Mouse (Mus musculus): Measurements from ENCODE around the gene Rcor2. TPM values are rescaled to one million over a fixed set of nuclear protein-coding genes. Genes with fewer than 3 reads are reported as not detected.

Gene Rcor2
- polyA plus RNA-seq, 1 experiment from 2014 or later = 88.6 TPM

GRCm38 (mm10) chr19:7266421-7266831 is 699 bp upstream of the Rcor2 start:
- peak overlapping the region; percentile 100 for H3K27ac ChIP-seq
- peaks cover 62% of the 10 kb centered on the region for H3K4me1 ChIP-seq
- 11% methylated on average over 4 of the region's 4 CpGs for WGBS
- H3K4me2 ChIP-seq = peak overlapping the region; percentile 97
- no peaks in the 10 kb centered on the region for H3K27me3 ChIP-seq
- H3K9ac ChIP-seq = peak overlapping the region; percentile 98
- H3K4me3 ChIP-seq (replicated peaks) = peak overlapping the region; percentile 90
- peaks cover 16% of the 10 kb centered on the region for H3K36me3 ChIP-seq (replicated peaks)
- ATAC-seq (ENCODE audit: low FRiP score) = no peak
- no peaks in the 10 kb centered on the region for H3K9me3 ChIP-seq

GRCm38 (mm10) chr19:7267781-7268721 is 926 bp downstream of the Rcor2 start:
- under 1% methylated on average over 94 of the region's 97 CpGs for WGBS
- peak overlapping the region; percentile 98 for H3K9ac ChIP-seq
- H3K4me3 ChIP-seq (replicated peaks) = peak overlapping the region; percentile 90
- peaks cover 76% of the 10 kb centered on the region for H3K4me1 ChIP-seq
- H3K27me3 ChIP-seq = no peaks in the 10 kb centered on the region
- peak overlapping the region; percentile 97 for H3K4me2 ChIP-seq
- H3K9me3 ChIP-seq = no peaks in the 10 kb centered on the region
- peaks cover 32% of the 10 kb centered on the region for H3K36me3 ChIP-seq (replicated peaks)
- ATAC-seq (ENCODE audit: low FRiP score) = peak; percentile 67
- peak overlapping the region; percentile 100 for H3K27ac ChIP-seq

GRCm38 (mm10) chr19:7268722-7269090 is 1.6 kb downstream of the Rcor2 start:
- under 1% methylated on average over 27 of the region's 30 CpGs for WGBS
- peaks cover 39% of the 10 kb centered on the region for H3K36me3 ChIP-seq (replicated peaks)
- H3K27ac ChIP-seq = peak overlapping the region; percentile 100
- no peaks in the 10 kb centered on the region for H3K27me3 ChIP-seq
- peak; percentile 19 for ATAC-seq (ENCODE audit: low FRiP score)
- H3K4me1 ChIP-seq = peaks cover 77% of the 10 kb centered on the region
- H3K4me2 ChIP-seq = peak overlapping the region; percentile 97
- no peaks in the 10 kb centered on the region for H3K9me3 ChIP-seq
- peak overlapping the region; percentile 90 for H3K4me3 ChIP-seq (replicated peaks)
- H3K9ac ChIP-seq = peak overlapping the region; percentile 98

DNA sequence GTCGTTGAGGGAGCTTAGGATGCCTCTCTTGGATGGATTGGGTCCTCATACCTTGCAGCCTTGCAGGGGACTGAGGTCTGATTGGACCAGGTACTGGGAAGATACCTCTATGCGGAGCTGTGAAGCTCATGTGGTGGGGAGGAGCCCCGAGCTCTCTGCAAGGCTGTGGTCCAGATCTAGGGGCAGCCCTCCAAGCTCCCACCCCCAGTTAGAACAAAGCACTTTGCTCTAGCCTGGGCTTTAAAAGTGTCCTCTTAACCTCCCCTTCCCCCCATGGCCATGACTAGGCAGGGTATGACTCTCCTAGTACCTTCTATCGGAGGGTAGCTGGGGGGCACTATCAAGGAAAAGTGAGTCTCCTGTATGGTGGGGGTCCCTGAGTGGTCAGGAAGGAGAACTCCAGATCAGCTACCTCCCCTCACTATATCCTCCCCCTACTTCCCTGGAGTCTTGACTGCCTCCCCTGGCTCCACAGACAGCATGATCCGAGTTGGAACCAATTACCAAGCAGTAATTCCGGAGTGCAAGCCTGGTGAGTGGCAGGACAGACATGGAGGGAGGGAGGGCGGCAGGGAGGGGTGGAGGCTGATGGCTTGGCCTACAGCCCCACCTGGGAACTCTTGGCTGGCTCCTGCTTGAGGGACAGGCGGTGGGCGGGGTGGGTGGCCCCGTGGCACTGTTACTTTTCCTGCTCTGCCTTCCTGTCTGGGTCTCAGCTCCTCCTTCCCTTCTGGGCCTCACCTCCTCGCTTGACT is 2.3 kb downstream of the Rcor2 start:
- no peak for ATAC-seq (ENCODE audit: low FRiP score)
- Histone ChIP-seq H3K27me3 (no peaks in the 10 kb centered on the region), H3K4me3 (replicated peaks) (peak overlapping the region; percentile 90), H3K4me2 (peak overlapping the region; percentile 97), H3K9ac (peak overlapping the region; percentile 98), H3K27ac (peak overlapping the region; percentile 100), H3K9me3 (no peaks in the 10 kb centered on the region), H3K4me1 (peaks cover 81% of the 10 kb centered on the region), H3K36me3 (replicated peaks) (peaks cover 46% of the 10 kb centered on the region)
- 6% methylated on average over 11 of the region's 11 CpGs for WGBS

DNA sequence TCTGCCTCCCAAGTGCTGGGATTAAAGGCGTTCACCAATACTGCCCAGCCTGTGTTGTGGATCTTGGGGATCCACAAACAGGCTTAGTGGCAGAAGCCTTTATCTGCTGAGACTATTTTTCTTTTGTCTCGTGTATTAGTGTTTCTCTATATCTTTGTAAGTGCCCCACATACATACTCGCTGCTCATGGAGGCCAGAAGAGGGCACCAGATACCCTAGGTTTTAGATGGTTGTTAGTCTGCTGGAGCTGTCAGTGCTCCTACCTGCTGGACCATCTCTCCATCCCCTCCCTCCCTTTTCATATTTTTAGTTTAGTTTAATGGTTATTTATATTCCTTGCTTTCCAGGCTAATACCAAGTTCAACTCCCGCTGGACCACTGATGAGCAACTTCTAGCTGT is 6.4 kb downstream of the Rcor2 start:
- H3K4me3 ChIP-seq (replicated peaks) = no peak overlapping the region
- no peak overlapping the region for H3K4me2 ChIP-seq
- WGBS = 84% methylated on average over 4 of the region's 4 CpGs
- ATAC-seq (ENCODE audit: low FRiP score) = no peak
- peaks cover 72% of the 10 kb centered on the region for H3K4me1 ChIP-seq
- H3K27ac ChIP-seq = 0 out of 2 replicates have a peak overlapping the region, but pooled peaks have one; percentile 83
- no peaks in the 10 kb centered on the region for H3K27me3 ChIP-seq
- no peaks in the 10 kb centered on the region for H3K9me3 ChIP-seq
- H3K9ac ChIP-seq = no peak overlapping the region
- H3K36me3 ChIP-seq (replicated peaks) = peaks cover 80% of the 10 kb centered on the region

GRCm38 (mm10) chr19:7274326-7274990 is 7.3 kb downstream of the Rcor2 start:
- no peaks in the 10 kb centered on the region for H3K9me3 ChIP-seq
- peaks cover 72% of the 10 kb centered on the region for H3K4me1 ChIP-seq
- peaks cover 89% of the 10 kb centered on the region for H3K36me3 ChIP-seq (replicated peaks)
- peak overlapping the region; percentile 83 for H3K27ac ChIP-seq
- ATAC-seq (ENCODE audit: low FRiP score) = no peak
- H3K4me2 ChIP-seq = no peak overlapping the region
- 82% methylated on average over 9 of the region's 13 CpGs for WGBS
- H3K9ac ChIP-seq = peak overlapping the region; percentile 21; the same call in 1 of the 2 replicates
- H3K4me3 ChIP-seq (replicated peaks) = no peak overlapping the region
- no peaks in the 10 kb centered on the region for H3K27me3 ChIP-seq

DNA sequence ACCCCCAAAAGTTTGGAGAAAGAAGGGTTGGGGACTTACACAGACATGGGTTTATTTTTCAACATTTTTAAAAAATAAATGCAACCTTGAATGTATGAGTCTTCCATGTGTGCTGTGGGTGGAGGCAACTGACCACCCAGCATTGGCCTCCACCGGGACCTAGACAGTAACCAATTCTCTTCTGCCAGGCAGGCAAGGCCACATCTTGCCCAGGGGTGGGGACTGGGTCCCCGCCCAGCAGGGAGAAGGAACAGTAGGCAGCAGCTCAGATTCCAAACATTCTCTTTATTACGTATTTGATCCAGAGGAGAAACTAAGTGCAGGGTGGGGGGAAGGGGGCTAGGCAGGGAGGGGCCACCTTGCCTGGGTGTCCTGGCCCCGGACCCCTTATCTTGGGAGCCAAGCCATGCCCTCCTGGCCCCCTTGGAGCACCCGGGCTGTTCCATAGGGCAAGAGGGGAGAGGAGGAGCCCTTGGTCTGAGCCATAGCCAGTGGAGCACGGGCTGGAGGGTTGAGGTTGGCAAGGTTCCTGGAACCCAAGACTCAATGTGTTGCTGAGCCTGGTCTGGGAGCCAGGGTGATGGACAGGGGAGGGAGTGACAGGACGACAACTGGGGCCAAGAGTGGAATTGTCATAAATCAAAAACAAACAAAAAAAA is 8.1 kb downstream of the Rcor2 start:
- Histone ChIP-seq H3K27me3 (no peaks in the 10 kb centered on the region), H3K9me3 (no peaks in the 10 kb centered on the region), H3K36me3 (replicated peaks) (peaks cover 90% of the 10 kb centered on the region), H3K27ac (peak overlapping the region; percentile 83), H3K4me1 (peaks cover 64% of the 10 kb centered on the region), H3K4me3 (replicated peaks) (no peak overlapping the region), H3K9ac (no peak overlapping the region), H3K4me2 (no peak overlapping the region)
- no peak for ATAC-seq (ENCODE audit: low FRiP score)
- WGBS = 58% methylated on average over 7 of the region's 7 CpGs

DNA sequence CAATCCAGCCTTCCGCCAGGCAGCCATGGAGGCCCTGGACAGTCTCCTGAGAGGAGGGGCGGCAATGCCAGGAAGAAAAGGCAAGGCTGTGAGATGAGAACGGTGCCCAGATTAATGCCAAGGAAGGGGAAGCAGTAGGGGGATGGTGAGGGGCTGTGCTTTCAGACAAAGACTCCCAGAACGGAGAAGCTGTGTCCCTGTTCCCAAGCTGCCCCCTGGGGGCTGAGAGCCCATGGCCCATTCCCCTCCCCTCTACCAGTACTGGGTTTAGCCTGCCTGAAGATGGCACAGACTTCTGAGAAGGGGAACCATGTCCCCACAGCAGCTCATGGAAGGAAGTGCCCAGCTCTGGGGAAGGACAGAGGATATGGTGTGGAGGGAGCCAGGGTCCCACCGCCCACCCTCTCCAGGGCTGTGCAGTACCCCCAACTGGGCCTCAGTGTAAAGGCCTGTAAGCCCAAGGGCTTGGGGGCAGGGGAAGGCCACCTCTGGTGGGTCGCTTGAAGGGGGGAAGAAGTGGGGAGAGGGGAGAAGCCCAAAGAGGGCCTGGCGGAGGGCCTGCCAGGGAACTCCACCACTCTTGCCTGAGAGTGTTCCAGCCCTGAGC is 9.0 kb downstream of the Rcor2 start:
- peak overlapping the region; percentile 83 for H3K27ac ChIP-seq
- peak overlapping the region; percentile 8; the same call in 1 of the 2 replicates for H3K9ac ChIP-seq
- no peak overlapping the region for H3K4me2 ChIP-seq
- no peaks in the 10 kb centered on the region for H3K27me3 ChIP-seq
- H3K9me3 ChIP-seq = no peaks in the 10 kb centered on the region
- no peak overlapping the region for H3K4me3 ChIP-seq (replicated peaks)
- ATAC-seq (ENCODE audit: low FRiP score) = peak; percentile 52
- peaks cover 90% of the 10 kb centered on the region for H3K36me3 ChIP-seq (replicated peaks)
- 29% methylated on average over 7 of the region's 7 CpGs for WGBS
- peaks cover 55% of the 10 kb centered on the region for H3K4me1 ChIP-seq

GRCm38 (mm10) chr19:7276796-7277195 is 9.7 kb downstream of the Rcor2 start:
- 55% methylated on average over 7 of the region's 7 CpGs for WGBS
- Histone ChIP-seq H3K9me3 (no peaks in the 10 kb centered on the region), H3K4me2 (no peak overlapping the region), H3K36me3 (replicated peaks) (peaks cover 90% of the 10 kb centered on the region), H3K9ac (no peak overlapping the region), H3K27ac (peak overlapping the region; percentile 83), H3K27me3 (no peaks in the 10 kb centered on the region), H3K4me1 (peaks cover 49% of the 10 kb centered on the region), H3K4me3 (replicated peaks) (no peak overlapping the region)
- ATAC-seq (ENCODE audit: low FRiP score) = no peak

DNA sequence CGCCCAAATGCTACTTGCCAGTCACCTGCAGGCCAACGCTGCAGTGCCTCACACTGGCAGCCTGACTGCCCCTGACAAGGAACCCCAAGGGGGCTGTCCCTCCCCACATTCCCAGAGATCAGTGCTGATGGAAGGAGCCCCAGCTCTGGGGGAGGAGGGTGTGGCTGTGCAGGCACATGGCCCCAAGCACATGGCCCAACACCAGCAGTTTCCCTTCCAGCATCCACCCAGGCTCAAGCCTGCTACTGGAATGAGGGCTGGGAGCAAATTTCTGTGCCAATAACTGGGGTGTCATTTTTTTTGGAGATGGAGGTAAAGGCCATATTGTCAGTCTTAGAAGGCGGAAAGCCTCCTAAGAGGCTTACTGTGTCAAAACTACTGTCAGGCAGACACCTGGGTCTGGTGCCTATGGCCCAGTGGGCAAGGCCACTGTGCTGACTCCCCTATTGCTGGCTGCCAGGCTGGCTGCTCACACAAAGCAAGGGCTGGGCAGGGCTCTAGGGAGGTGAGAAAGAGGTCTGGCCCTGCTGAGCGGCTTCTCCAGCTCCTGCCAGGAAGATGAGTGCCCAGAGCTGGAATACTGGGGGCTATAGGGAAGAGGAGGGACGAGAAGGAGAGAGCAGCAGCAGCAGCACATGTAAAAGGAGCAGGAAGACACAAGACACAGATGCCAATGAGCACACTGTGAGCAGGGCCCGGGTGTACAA is 11.2 kb downstream of the Rcor2 start:
- 79% methylated on average over 6 of the region's 6 CpGs for WGBS
- H3K27me3 ChIP-seq = no peaks in the 10 kb centered on the region
- H3K9ac ChIP-seq = no peak overlapping the region
- ATAC-seq (ENCODE audit: low FRiP score) = no peak
- peaks cover 90% of the 10 kb centered on the region for H3K36me3 ChIP-seq (replicated peaks)
- H3K4me1 ChIP-seq = peaks cover 37% of the 10 kb centered on the region
- no peak overlapping the region for H3K4me3 ChIP-seq (replicated peaks)
- H3K27ac ChIP-seq = peak overlapping the region; percentile 53; the same call in 1 of the 2 replicates
- H3K9me3 ChIP-seq = no peaks in the 10 kb centered on the region
- H3K4me2 ChIP-seq = no peak overlapping the region

DNA sequence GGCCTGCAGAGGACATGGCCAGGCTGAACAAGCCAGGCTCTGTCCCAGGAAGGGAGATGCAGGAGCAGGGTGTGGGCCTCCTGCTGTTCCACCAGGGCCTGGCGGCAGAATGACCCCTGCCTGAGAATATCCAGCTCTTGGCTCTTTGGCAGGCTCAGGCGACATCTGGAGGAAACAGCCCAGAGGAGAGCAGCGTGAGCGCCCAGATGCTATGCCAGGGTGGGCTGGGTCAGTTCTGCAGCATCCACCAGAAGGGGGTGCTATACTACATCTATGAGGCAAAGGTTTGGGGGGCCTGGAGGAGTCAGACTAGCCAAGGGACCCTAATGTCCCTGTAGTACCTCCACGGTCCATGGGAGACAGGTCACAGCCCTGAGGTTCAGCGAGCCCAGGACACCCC is 12.0 kb downstream of the Rcor2 start:
- no peak overlapping the region for H3K4me3 ChIP-seq (replicated peaks)
- no peaks in the 10 kb centered on the region for H3K27me3 ChIP-seq
- WGBS = 31% methylated on average over 6 of the region's 6 CpGs
- H3K9me3 ChIP-seq = no peaks in the 10 kb centered on the region
- peaks cover 33% of the 10 kb centered on the region for H3K4me1 ChIP-seq
- no peak for ATAC-seq (ENCODE audit: low FRiP score)
- no peak overlapping the region for H3K4me2 ChIP-seq
- peaks cover 90% of the 10 kb centered on the region for H3K36me3 ChIP-seq (replicated peaks)
- H3K27ac ChIP-seq = 0 out of 2 replicates have a peak overlapping the region, but pooled peaks have one; percentile 53
- H3K9ac ChIP-seq = no peak overlapping the region
